Mouse (Mus musculus) limb, embryonic 11.5 days (tissue): ENCODE data around the gene Pax4. TPM values are rescaled to one million over a fixed set of nuclear protein-coding genes. Genes with fewer than 3 reads are reported as not detected.

ENCODE experiments used
- ATAC-seq: fragments of 200-750 bp; cut with Nextera tagmentation; 2 replicates; pipeline ENCODE4 v1.8.0; 2017; ENCODE audit warnings: low read depth; ENCODE audit not compliant: insufficient number of reproducible peaks, low FRiP score, low TSS enrichment
- DNase-seq: peaks from one replicate; pipeline ENCODE4 v3.0.0-alpha.2; 2015; ENCODE audit warnings: low spot score
- H3K27ac ChIP-seq: fragments of 300-500 bp; sonication (generic); replicated peaks from 2 replicates; pipeline ENCODE4 v1.5.1; 2014; ENCODE audit warnings: low read depth, mild to moderate bottlenecking, low read length
- H3K27me3 ChIP-seq: fragments of 300-500 bp; sonication (generic); 2 replicates; pipeline ENCODE4 v1.6.1; 2014; ENCODE audit warnings: mild to moderate bottlenecking, low read length, mixed read lengths; ENCODE audit not compliant: control insufficient read depth, insufficient read depth
- H3K36me3 ChIP-seq: fragments of 300-500 bp; sonication (generic); 2 replicates; pipeline ENCODE4 v1.6.1; 2014; ENCODE audit warnings: mild to moderate bottlenecking, low read length, moderate library complexity, mixed read lengths; ENCODE audit not compliant: control insufficient read depth, insufficient read depth
- H3K4me1 ChIP-seq: fragments of 300-500 bp; sonication (generic); 2 replicates; pipeline ENCODE4 v1.6.1; 2014; ENCODE audit warnings: low read length, mixed read lengths; ENCODE audit not compliant: control insufficient read depth, insufficient read depth
- H3K4me2 ChIP-seq: fragments of 300-500 bp; sonication (generic); 2 replicates; pipeline ENCODE4 v1.6.1; 2014; ENCODE audit warnings: low read depth, mild to moderate bottlenecking, moderate library complexity; ENCODE audit not compliant: severe bottlenecking
- H3K4me3 ChIP-seq: fragments of 300-500 bp; sonication (generic); 2 replicates; pipeline ENCODE4 v1.5.1; 2014; ENCODE audit warnings: low read depth, low read length
- H3K9ac ChIP-seq: fragments of 300-500 bp; sonication (generic); 2 replicates; pipeline ENCODE4 v1.6.1; 2014; ENCODE audit warnings: mild to moderate bottlenecking, low read length
- H3K9me3 ChIP-seq: fragments of 300-500 bp; sonication (generic); 2 replicates; pipeline ENCODE4 v1.6.1; 2016; ENCODE audit warnings: low read length; ENCODE audit not compliant: control insufficient read depth
- WGBS: fragments of 180-500 bp; shearing (Covaris S2); extraction: QIAGEN DNeasy Blood & Tissue Kit; methylation state at CpG from one replicate; pipeline ENCODE4 v1.1.7; 2014; 5-methylcytosine and 5-hydroxymethylcytosine counted together
- polyA plus RNA-seq: library from polyadenylated mRNA; unstranded; fragments of >200 nt; fragmentation: Nextera tagmentation; extraction: Ambion mirVana; gene quantifications from 2 replicates; pipeline ENCODE4 v1.2.1, GENCODE M21; 2014

Gene Pax4
- not detected in 2 replicates for polyA plus RNA-seq

GRCm38 (mm10) chr6:28449253-28449652 lies at the start of gene Pax4:
Pax4 (minus strand) TSS chr6:28449353.
- Histone ChIP-seq H3K4me1 (0 out of 2 replicates have a peak, but pooled peaks cover 4% of the 10 kb centered on the region), H3K27me3 (peaks cover 25% of the 10 kb centered on the region), H3K4me3 (no peak within 1 kb of the TSS), H3K9me3 (no peaks in the 10 kb centered on the region), H3K9ac (no peak within 1 kb of the TSS), H3K4me2 (no peak within 1 kb of the TSS), H3K27ac (no peak within 1 kb of the TSS), H3K36me3 (no peaks in the 10 kb centered on the region)
- ATAC-seq (no peak), DNase-seq (no peak)
- WGBS = 75% methylated on average over 2 of the region's 2 CpGs

GRCm38 (mm10) chr6:28497837-28498236 lies 48.7 kb upstream of the Pax4 start:
- Histone ChIP-seq H3K4me2 (no peak overlapping the region), H3K27me3 (no peaks in the 10 kb centered on the region), H3K36me3 (peaks cover 4% of the 10 kb centered on the region), H3K4me3 (no peak overlapping the region), H3K27ac (no peak overlapping the region), H3K9me3 (no peaks in the 10 kb centered on the region), H3K9ac (no peak overlapping the region), H3K4me1 (no peaks in the 10 kb centered on the region)
- no peak for DNase-seq
- 73% methylated on average over 5 of the region's 5 CpGs for WGBS
- ATAC-seq = no peak

GRCm38 (mm10) chr6:28491198-28491597 lies 42.0 kb upstream of the Pax4 start:
- H3K27me3 ChIP-seq = no peaks in the 10 kb centered on the region
- H3K36me3 ChIP-seq = peaks cover 14% of the 10 kb centered on the region
- ATAC-seq = no peak

GRCm38 (mm10) chr6:28490612-28491011 lies 41.5 kb upstream of the Pax4 start:
- H3K4me3 ChIP-seq = no peak overlapping the region
- no peaks in the 10 kb centered on the region for H3K4me1 ChIP-seq
- no peak overlapping the region for H3K4me2 ChIP-seq
- H3K9me3 ChIP-seq = no peaks in the 10 kb centered on the region
- no peak overlapping the region for H3K9ac ChIP-seq
- no peaks in the 10 kb centered on the region for H3K27me3 ChIP-seq
- DNase-seq (no peak), ATAC-seq (no peak)
- no peak overlapping the region for H3K27ac ChIP-seq
- peaks cover 14% of the 10 kb centered on the region for H3K36me3 ChIP-seq
- WGBS = 88% methylated on average over 5 of the region's 5 CpGs

More at GRCm38 (mm10) chr6:28491198-28491597, 42.0 kb upstream of the Pax4 start:
- DNase-seq = no peak
- H3K9ac ChIP-seq = no peak overlapping the region
- no peaks in the 10 kb centered on the region for H3K4me1 ChIP-seq
- H3K27ac ChIP-seq = no peak overlapping the region
- H3K4me2 ChIP-seq = no peak overlapping the region
- no peak overlapping the region for H3K4me3 ChIP-seq
- H3K9me3 ChIP-seq = no peaks in the 10 kb centered on the region

- Histone ChIP-seq H3K4me1 (no peaks in the 10 kb centered on the region; the same call in 1 of the 2 replicates), H3K27ac (no peak overlapping the region), H3K9ac (no peak overlapping the region), H3K4me2 (no peak overlapping the region), H3K27me3 (no peaks in the 10 kb centered on the region), H3K4me3 (no peak overlapping the region), H3K36me3 (peaks cover 14% of the 10 kb centered on the region), H3K9me3 (no peaks in the 10 kb centered on the region)
- WGBS = 72% methylated on average over 1 of the region's 1 CpGs
- ATAC-seq (no peak), DNase-seq (no peak)
These were observed 39.2 kb upstream of the Pax4 start for GRCm38 (mm10) chr6:28488204-28488851.

- no peaks in the 10 kb centered on the region for H3K27me3 ChIP-seq
- H3K9ac ChIP-seq = no peak overlapping the region
- H3K4me1 ChIP-seq = peaks cover 4% of the 10 kb centered on the region; the same call in 1 of the 2 replicates
- no peaks in the 10 kb centered on the region for H3K9me3 ChIP-seq
- no peak overlapping the region for H3K4me3 ChIP-seq
- no peak overlapping the region for H3K27ac ChIP-seq
- no peak overlapping the region for H3K4me2 ChIP-seq
- WGBS = 92% methylated on average over 7 of the region's 7 CpGs
- H3K36me3 ChIP-seq = peaks cover 4% of the 10 kb centered on the region; the same call in 1 of the 2 replicates
- DNase-seq = no peak
- ATAC-seq = no peak
These were observed 37.8 kb upstream of the Pax4 start for GRCm38 (mm10) chr6:28486905-28487304.

- DNase-seq = no peak
- Histone ChIP-seq H3K4me2 (no peak overlapping the region), H3K4me1 (peaks cover 7% of the 10 kb centered on the region; the same call in 1 of the 2 replicates), H3K27ac (no peak overlapping the region), H3K9me3 (no peaks in the 10 kb centered on the region), H3K4me3 (no peak overlapping the region), H3K36me3 (peaks cover 4% of the 10 kb centered on the region; the same call in 1 of the 2 replicates), H3K9ac (no peak overlapping the region), H3K27me3 (no peaks in the 10 kb centered on the region)
- 84% methylated on average over 2 of the region's 2 CpGs for WGBS
- ATAC-seq = no peak
These were observed 37.3 kb upstream of the Pax4 start for GRCm38 (mm10) chr6:28486471-28486870.

- WGBS = 94% methylated on average over 2 of the region's 2 CpGs
- Histone ChIP-seq H3K36me3 (peaks cover 4% of the 10 kb centered on the region; the same call in 1 of the 2 replicates), H3K4me1 (peaks cover 11% of the 10 kb centered on the region; the same call in 1 of the 2 replicates)
These were observed 36.9 kb upstream of the Pax4 start for GRCm38 (mm10) chr6:28486008-28486407.

More at GRCm38 (mm10) chr6:28486008-28486407, 36.9 kb upstream of the Pax4 start:
- H3K9me3 ChIP-seq = no peaks in the 10 kb centered on the region
- no peak for ATAC-seq
- H3K9ac ChIP-seq = no peak overlapping the region
- no peak for DNase-seq
- H3K27me3 ChIP-seq = no peaks in the 10 kb centered on the region
- H3K4me3 ChIP-seq = no peak overlapping the region
- H3K27ac ChIP-seq = no peak overlapping the region
- H3K4me2 ChIP-seq = no peak overlapping the region
